Mouse (Mus musculus) cerebellum, adult 9-11 months (tissue): ENCODE measurements around the gene Atoh7.

Experiments
- DNase-seq: peaks from one replicate; pipeline ENCODE4 v3.0.0; 2022

Atoh7 gene

GRCm38 (mm10) chr10:63099941-63100562 lies 601 bp downstream of the Atoh7 start:
- peak; percentile 93 for DNase-seq

GRCm38 (mm10) chr10:63100657-63101056 lies 1.2 kb downstream of the Atoh7 start:
- DNase-seq: no peak

- no peak for DNase-seq
These were observed 13.7 kb downstream of the Atoh7 start for GRCm38 (mm10) chr10:63113027-63113604.

- DNase-seq: no peak
These were observed 14.4 kb downstream of the Atoh7 start for GRCm38 (mm10) chr10:63113716-63114360.

GRCm38 (mm10) chr10:63115881-63116280 lies 16.4 kb downstream of the Atoh7 start:
- DNase-seq: no peak

GRCm38 (mm10) chr10:63116376-63116775 lies 16.9 kb downstream of the Atoh7 start:
- DNase-seq: no peak

GRCm38 (mm10) chr10:63117583-63117982 lies 18.1 kb downstream of the Atoh7 start:
- no peak for DNase-seq

GRCm38 (mm10) chr10:63119916-63120315 lies 20.5 kb downstream of the Atoh7 start:
- no peak for DNase-seq

- no peak for DNase-seq
These were observed 22.5 kb downstream of the Atoh7 start for GRCm38 (mm10) chr10:63121961-63122360.

- peak; percentile 41 for DNase-seq
These were observed 23.1 kb downstream of the Atoh7 start for GRCm38 (mm10) chr10:63122516-63122915.

- no peak for DNase-seq
These were observed 23.7 kb downstream of the Atoh7 start for GRCm38 (mm10) chr10:63123141-63123540.

- DNase-seq: no peak
These were observed 24.6 kb downstream of the Atoh7 start for GRCm38 (mm10) chr10:63124016-63124415.

- no peak for DNase-seq
These were observed 25.9 kb downstream of the Atoh7 start for GRCm38 (mm10) chr10:63125343-63125742.

GRCm38 (mm10) chr10:63126116-63126515 lies 26.7 kb downstream of the Atoh7 start:
- no peak for DNase-seq

GRCm38 (mm10) chr10:63127156-63127555 lies 27.7 kb downstream of the Atoh7 start:
- DNase-seq: no peak

GRCm38 (mm10) chr10:63128256-63128655 lies 28.8 kb downstream of the Atoh7 start:
- DNase-seq: no peak

- DNase-seq: no peak
These were observed 31.0 kb downstream of the Atoh7 start for GRCm38 (mm10) chr10:63130500-63130899.

- DNase-seq: no peak
These were observed 32.9 kb downstream of the Atoh7 start for GRCm38 (mm10) chr10:63132356-63132755.

GRCm38 (mm10) chr10:63133326-63133725 lies 33.9 kb downstream of the Atoh7 start:
- DNase-seq: no peak

- DNase-seq: no peak
These were observed 36.2 kb downstream of the Atoh7 start for GRCm38 (mm10) chr10:63135680-63136079.

GRCm38 (mm10) chr10:63136436-63136835 lies 37.0 kb downstream of the Atoh7 start:
- no peak for DNase-seq

GRCm38 (mm10) chr10:63142660-63143059 lies 43.2 kb downstream of the Atoh7 start:
- DNase-seq: no peak
